Mouse (Mus musculus): ENCODE results near the gene Zfp180. TPM values are rescaled to one million over a fixed set of nuclear protein-coding genes. Genes with fewer than 3 reads are reported as not detected.
A peak's percentile ranks its signal among the peaks of the same experiment; 100 is the strongest.

The Zfp180 gene
- polyA plus RNA-seq, 1 experiment from 2014 or later: 15.6 TPM

DNA sequence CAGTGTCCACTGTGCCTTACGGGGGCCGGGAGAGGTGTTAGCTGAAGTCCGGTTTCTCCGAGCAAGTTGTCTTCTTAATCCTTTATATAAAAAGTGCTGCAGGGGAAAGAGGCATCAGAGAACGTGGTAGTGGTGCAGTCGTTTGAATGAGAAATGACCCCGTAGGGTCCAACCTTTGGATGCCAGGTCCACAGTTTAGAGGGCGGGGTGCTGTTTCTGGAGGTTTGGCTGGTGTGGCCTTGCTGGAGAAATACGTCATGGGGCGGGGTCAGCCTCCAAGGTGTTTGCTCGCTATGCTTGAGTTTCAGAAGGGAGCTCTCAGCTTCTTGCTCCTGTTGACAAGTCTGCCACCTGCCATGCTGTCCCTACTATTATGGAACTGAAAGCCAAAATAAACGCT is 31.3 kb downstream of the Zfp180 start:
- Histone ChIP-seq H3K9me3 (0 out of 2 replicates have a peak, but pooled peaks cover 5% of the 10 kb centered on the region), H3K9ac (peak overlapping the region; percentile 75), H3K4me2 (replicated peaks) (peak overlapping the region; percentile 66), H3K27ac (peak overlapping the region; percentile 74), H3K4me3 (replicated peaks) (peak overlapping the region; percentile 65), H3K4me1 (replicated peaks) (no peaks in the 10 kb centered on the region), H3K36me3 (peaks cover 5% of the 10 kb centered on the region; the same call in 1 of the 2 replicates), H3K27me3 (replicated peaks) (no peaks in the 10 kb centered on the region)
- 12% methylated on average over 12 of the region's 12 CpGs for WGBS
- peak; percentile 64 for ATAC-seq

DNA sequence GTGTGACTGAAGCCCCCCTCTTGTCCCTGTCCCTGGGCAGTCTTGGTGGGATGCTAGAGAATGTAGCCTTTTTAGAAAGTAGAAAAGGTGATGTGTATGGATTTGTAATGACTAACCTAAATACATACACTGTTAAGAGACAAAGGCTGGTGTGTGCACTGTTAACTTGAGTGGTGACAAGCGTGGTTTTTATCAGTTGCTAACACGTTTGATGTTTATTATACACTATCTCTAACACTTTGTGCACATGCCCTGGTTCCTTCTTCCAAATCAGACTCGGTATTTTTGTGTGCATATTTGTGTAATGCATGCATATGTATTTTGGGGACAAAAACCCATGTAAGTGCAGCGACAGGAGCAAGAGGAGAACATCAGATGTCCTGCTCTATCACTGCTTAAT is 34.9 kb downstream of the Zfp180 start:
- H3K9ac ChIP-seq: no peak overlapping the region
- no peak overlapping the region for H3K4me2 ChIP-seq (replicated peaks)
- no peaks in the 10 kb centered on the region for H3K4me1 ChIP-seq (replicated peaks)
- H3K4me3 ChIP-seq (replicated peaks): no peak overlapping the region
- H3K9me3 ChIP-seq: no peaks in the 10 kb centered on the region
- H3K27me3 ChIP-seq (replicated peaks): no peaks in the 10 kb centered on the region
- ATAC-seq: no peak
- H3K36me3 ChIP-seq: no peaks in the 10 kb centered on the region
- WGBS: 81% methylated on average over 4 of the region's 4 CpGs
- H3K27ac ChIP-seq: no peak overlapping the region

DNA sequence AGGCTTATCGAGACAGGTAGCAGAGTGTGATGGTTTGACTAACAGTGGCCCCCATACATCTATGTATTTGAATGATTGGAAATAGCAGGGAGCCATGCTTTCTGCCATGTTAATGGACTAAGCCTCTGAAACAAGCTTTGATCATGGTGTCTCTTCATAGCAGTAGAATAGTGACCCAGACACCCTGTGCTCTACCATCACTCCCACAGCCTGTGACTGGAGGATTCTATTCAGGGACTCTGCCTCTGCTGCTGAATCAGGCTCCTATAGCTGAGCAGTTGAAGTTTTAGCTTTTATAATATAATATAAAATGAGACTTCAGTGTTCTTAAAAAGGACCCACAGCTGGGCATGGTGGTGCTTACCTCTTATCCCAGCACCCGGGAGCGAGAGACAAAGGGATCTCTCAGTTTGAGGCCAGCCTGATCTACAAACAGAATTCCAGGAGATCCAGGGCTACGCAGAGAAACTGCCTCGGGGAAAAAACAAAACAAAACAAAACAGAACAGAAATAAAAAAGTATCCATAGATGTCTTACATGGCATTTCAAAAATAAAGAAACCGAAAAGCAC is 51.8 kb downstream of the Zfp180 start:
- WGBS: 16% methylated on average over 6 of the region's 6 CpGs
- Histone ChIP-seq H3K36me3 (peaks cover 7% of the 10 kb centered on the region), H3K27ac (no peak overlapping the region), H3K27me3 (replicated peaks) (no peaks in the 10 kb centered on the region), H3K4me3 (replicated peaks) (peak overlapping the region; percentile 72), H3K4me1 (replicated peaks) (peaks cover 5% of the 10 kb centered on the region; the same call in 1 of the 2 replicates), H3K9me3 (no peaks in the 10 kb centered on the region), H3K4me2 (replicated peaks) (peak overlapping the region; percentile 75), H3K9ac (peak overlapping the region; percentile 43)
- peak; percentile 46 for ATAC-seq

DNA sequence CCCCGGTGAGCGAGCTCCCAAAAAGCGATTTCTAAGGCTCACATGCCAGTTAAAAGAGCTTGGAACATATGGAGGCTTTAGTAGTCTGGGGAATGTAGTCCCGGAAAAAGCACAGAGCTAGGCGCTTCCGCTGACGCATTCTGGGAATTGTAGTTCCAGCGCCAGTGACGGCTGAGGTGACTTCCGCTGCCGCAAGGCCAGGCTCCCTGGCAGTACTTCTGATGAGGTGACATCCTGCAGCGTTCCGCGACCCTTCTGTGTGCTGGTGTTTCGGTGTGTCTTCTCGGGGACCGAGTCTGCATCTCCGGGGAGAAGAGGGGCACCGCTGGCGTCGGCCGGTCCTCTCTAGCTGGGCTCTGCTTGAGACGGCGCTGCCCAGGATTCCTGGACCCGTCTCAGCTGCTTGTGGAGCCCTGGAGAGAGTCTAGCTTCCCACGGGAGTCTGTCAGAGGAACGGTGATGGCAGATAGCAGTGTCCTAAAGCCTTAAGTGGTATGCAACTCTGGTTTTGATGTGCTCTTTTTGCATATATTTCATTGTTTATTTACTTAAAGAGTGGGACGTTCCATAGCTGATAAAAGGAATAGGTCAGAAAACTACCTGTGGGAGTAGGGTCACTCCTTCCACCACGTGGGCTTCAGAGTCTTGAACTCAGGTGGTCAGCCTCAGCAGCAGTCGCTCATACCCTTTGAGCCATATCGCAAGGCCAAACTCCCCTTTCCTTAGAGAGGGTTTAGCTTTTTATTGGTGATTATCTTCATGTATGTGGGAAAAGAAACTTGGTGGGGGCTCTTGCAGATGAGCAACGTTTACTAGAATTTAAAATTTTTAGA is 52.5 kb downstream of the Zfp180 start, which contains the start of gene Zfp235:
Gene Zfp235, plus strand, starts transcription at position 174 of the 833 bp plus-strand sequence.
- peak within 1 kb of the TSS; percentile 72 for H3K4me3 ChIP-seq (replicated peaks)
- no peaks in the 10 kb centered on the region for H3K9me3 ChIP-seq
- WGBS: 3% methylated on average over 32 of the region's 32 CpGs
- H3K9ac ChIP-seq: peak within 1 kb of the TSS; percentile 74
- peak within 1 kb of the TSS; percentile 75 for H3K4me2 ChIP-seq (replicated peaks)
- H3K36me3 ChIP-seq: peaks cover 9% of the 10 kb centered on the region
- peak; percentile 98 for ATAC-seq
- peaks cover 5% of the 10 kb centered on the region; the same call in 1 of the 2 replicates for H3K4me1 ChIP-seq (replicated peaks)
- 0 out of 2 replicates have a peak within 1 kb of the TSS, but pooled peaks have one; percentile 33 for H3K27ac ChIP-seq
- H3K27me3 ChIP-seq (replicated peaks): no peaks in the 10 kb centered on the region

DNA sequence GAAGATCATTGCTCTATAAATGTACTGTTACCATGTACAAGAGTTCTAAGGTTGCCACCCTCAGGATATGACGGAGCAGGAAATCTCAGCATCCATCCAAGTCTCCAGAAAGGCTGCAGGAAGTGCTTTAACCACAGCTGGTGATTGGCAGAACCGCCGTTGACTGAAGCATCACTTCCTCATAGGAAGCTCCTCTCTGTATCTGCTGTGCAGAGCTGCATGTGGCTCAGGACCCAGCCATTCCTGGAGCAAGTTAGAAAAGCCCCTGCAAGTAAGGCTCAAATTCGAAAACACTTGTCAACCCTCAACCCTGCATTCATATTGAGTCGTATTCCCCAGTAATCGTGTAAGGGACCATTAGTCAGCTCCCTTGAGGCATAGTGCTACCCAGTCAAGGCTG is 60.8 kb downstream of the Zfp180 start:
- H3K9ac ChIP-seq: no peak overlapping the region
- H3K9me3 ChIP-seq: no peaks in the 10 kb centered on the region
- WGBS: 92% methylated on average over 6 of the region's 6 CpGs
- H3K27ac ChIP-seq: no peak overlapping the region
- no peak for ATAC-seq
- H3K36me3 ChIP-seq: peaks cover 23% of the 10 kb centered on the region
- no peak overlapping the region for H3K4me2 ChIP-seq (replicated peaks)
- H3K4me3 ChIP-seq (replicated peaks): no peak overlapping the region
- no peaks in the 10 kb centered on the region for H3K27me3 ChIP-seq (replicated peaks)
- H3K4me1 ChIP-seq (replicated peaks): no peaks in the 10 kb centered on the region

DNA sequence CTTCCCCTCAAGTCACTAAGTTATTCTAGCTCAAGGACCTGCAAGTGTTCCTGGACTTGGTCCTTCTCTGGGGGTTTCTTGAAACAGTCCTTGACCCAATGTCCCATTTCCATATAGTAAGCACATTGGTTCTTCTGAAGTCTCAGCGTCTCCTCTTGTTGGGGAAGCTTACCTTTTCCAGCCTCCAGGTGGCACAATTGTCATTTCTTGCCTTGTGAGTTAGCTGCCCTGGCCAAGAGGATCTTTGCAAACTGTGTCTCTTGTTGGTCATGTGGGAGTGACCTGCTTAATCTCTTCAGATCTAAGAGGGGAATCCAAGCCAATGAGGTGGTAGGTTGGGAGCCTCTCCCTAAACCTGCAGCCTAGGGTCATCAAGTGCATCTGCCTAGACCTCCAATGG is 71.5 kb downstream of the Zfp180 start:
- Histone ChIP-seq H3K9ac (no peak overlapping the region), H3K4me3 (replicated peaks) (no peak overlapping the region), H3K27ac (no peak overlapping the region), H3K4me1 (replicated peaks) (no peaks in the 10 kb centered on the region), H3K36me3 (no peaks in the 10 kb centered on the region), H3K4me2 (replicated peaks) (no peak overlapping the region), H3K27me3 (replicated peaks) (no peaks in the 10 kb centered on the region), H3K9me3 (no peaks in the 10 kb centered on the region)
- ATAC-seq: no peak
- 9% methylated on average over 1 of the region's 1 CpGs for WGBS

Other genes with a start within 250 kb of the Zfp180 start
- gene Vmn1r176, start 244.6 kb upstream of the Zfp180 start, polyA plus RNA-seq (2015; fragmentation: Nextera tagmentation; extraction: Ambion mirVana): not detected in 2 replicates
- gene Vmn1r177, start 215.5 kb upstream of the Zfp180 start, polyA plus RNA-seq (2015; fragmentation: Nextera tagmentation; extraction: Ambion mirVana): not detected in 2 replicates
- not detected in 2 replicates for gene Vmn1r178, start 189.9 kb upstream of the Zfp180 start, polyA plus RNA-seq (2015; fragmentation: Nextera tagmentation; extraction: Ambion mirVana)
- gene Vmn1r179, start 154.9 kb upstream of the Zfp180 start, polyA plus RNA-seq (2015; fragmentation: Nextera tagmentation; extraction: Ambion mirVana): not detected in 2 replicates
- gene Vmn1r180, start 131.3 kb upstream of the Zfp180 start, polyA plus RNA-seq (2015; fragmentation: Nextera tagmentation; extraction: Ambion mirVana): not detected in 2 replicates
- not detected in 2 replicates for gene Vmn1r181, start 107.3 kb upstream of the Zfp180 start, polyA plus RNA-seq (2015; fragmentation: Nextera tagmentation; extraction: Ambion mirVana)
- gene V1rd19, start 80.2 kb upstream of the Zfp180 start, polyA plus RNA-seq (2015; fragmentation: Nextera tagmentation; extraction: Ambion mirVana): not detected in 2 replicates
- gene Vmn1r183, start 28.7 kb upstream of the Zfp180 start, polyA plus RNA-seq (2015; fragmentation: Nextera tagmentation; extraction: Ambion mirVana): not detected in 2 replicates
- 4.8 and 6.4 TPM in 2 replicates for gene Zfp112, start 30.4 kb downstream of the Zfp180 start, polyA plus RNA-seq (2015; fragmentation: Nextera tagmentation; extraction: Ambion mirVana)
- gene Zfp235, start 52.2 kb downstream of the Zfp180 start, polyA plus RNA-seq (2015; fragmentation: Nextera tagmentation; extraction: Ambion mirVana): 12.7 and 15.2 TPM in 2 replicates
- 3.8 TPM in 2 replicates for gene Zfp114, start 93.1 kb downstream of the Zfp180 start, polyA plus RNA-seq (2015; fragmentation: Nextera tagmentation; extraction: Ambion mirVana)
- 7.4 and 7.9 TPM in 2 replicates for gene Zfp111, start 129.5 kb downstream of the Zfp180 start, polyA plus RNA-seq (2015; fragmentation: Nextera tagmentation; extraction: Ambion mirVana)
- gene Zfp109, start 155.6 kb downstream of the Zfp180 start, polyA plus RNA-seq (2015; fragmentation: Nextera tagmentation; extraction: Ambion mirVana): 4.3 and 4.5 TPM in 2 replicates
- 2.8 and 3.1 TPM in 2 replicates for gene Zfp108, start 172.9 kb downstream of the Zfp180 start, polyA plus RNA-seq (2015; fragmentation: Nextera tagmentation; extraction: Ambion mirVana)
- gene Zfp93, start 188.5 kb downstream of the Zfp180 start, polyA plus RNA-seq (2015; fragmentation: Nextera tagmentation; extraction: Ambion mirVana): 5.4 and 6.1 TPM in 2 replicates
- 23.6 and 24.6 TPM in 2 replicates for gene Zfp61, start 219.3 kb downstream of the Zfp180 start, polyA plus RNA-seq (2015; fragmentation: Nextera tagmentation; extraction: Ambion mirVana)
- 6.0 and 7.5 TPM in 2 replicates for gene Zfp94, start 234.7 kb downstream of the Zfp180 start, polyA plus RNA-seq (2015; fragmentation: Nextera tagmentation; extraction: Ambion mirVana)

Data from intestine, embryonic 15.5 days (tissue).